Mouse (Mus musculus) hindbrain, embryonic 13.5 days (tissue): ENCODE data around the gene Prr23a3. TPM values are rescaled to one million over a fixed set of nuclear protein-coding genes. Genes with fewer than 3 reads are reported as not detected.
A peak's percentile ranks its signal among the peaks of the same experiment; 100 is the strongest.

Experiments used
- ATAC-seq: fragments of 200-750 bp; cut with Nextera tagmentation; 2 replicates; pipeline ENCODE4 v1.8.0; 2017; ENCODE audit warnings: moderate TSS enrichment; ENCODE audit not compliant: low FRiP score
- H3K27ac ChIP-seq: fragments of 300-500 bp; sonication (generic); 2 replicates; pipeline ENCODE4 v1.5.1; 2015; ENCODE audit warnings: inconsistent platforms, mild to moderate bottlenecking, moderate library complexity
- H3K27me3 ChIP-seq: fragments of 300-500 bp; sonication (generic); 2 replicates; pipeline ENCODE4 v1.6.1; 2015; ENCODE audit warnings: mild to moderate bottlenecking, inconsistent platforms
- H3K36me3 ChIP-seq: fragments of 300-500 bp; sonication (generic); 2 replicates; pipeline ENCODE4 v1.6.1; 2015; ENCODE audit warnings: mild to moderate bottlenecking, inconsistent platforms
- H3K4me1 ChIP-seq: fragments of 300-500 bp; sonication (generic); replicated peaks from 2 replicates; pipeline ENCODE4 v1.6.1; 2015; ENCODE audit warnings: inconsistent platforms
- H3K4me2 ChIP-seq: fragments of 300-500 bp; sonication (generic); 2 replicates; pipeline ENCODE4 v1.6.1; 2015; ENCODE audit warnings: inconsistent platforms, mild to moderate bottlenecking, moderate library complexity
- H3K4me3 ChIP-seq: fragments of 300-500 bp; sonication (generic); 2 replicates; pipeline ENCODE4 v1.5.1; 2015; ENCODE audit warnings: mild to moderate bottlenecking, inconsistent platforms
- H3K9ac ChIP-seq: fragments of 300-500 bp; sonication (generic); 2 replicates; pipeline ENCODE4 v1.6.1; 2015; ENCODE audit warnings: mild to moderate bottlenecking, inconsistent platforms
- H3K9me3 ChIP-seq: fragments of 300-500 bp; sonication (generic); 2 replicates; pipeline ENCODE4 v1.6.1; 2016; ENCODE audit warnings: inconsistent platforms
- WGBS: fragments of 180-500 bp; shearing (Covaris S2); methylation state at CpG from one replicate; pipeline ENCODE4 v1.1.7; 2015; 5-methylcytosine and 5-hydroxymethylcytosine counted together
- polyA plus RNA-seq: library from polyadenylated mRNA; unstranded; fragments of >200 nt; fragmentation: Nextera tagmentation; extraction: Ambion mirVana; gene quantifications from 2 replicates; pipeline ENCODE4 v1.2.1, GENCODE M21; 2015

The Prr23a3 gene
- polyA plus RNA-seq, result 0.14 TPM in 1 of 2 replicates, not detected in the other

DNA sequence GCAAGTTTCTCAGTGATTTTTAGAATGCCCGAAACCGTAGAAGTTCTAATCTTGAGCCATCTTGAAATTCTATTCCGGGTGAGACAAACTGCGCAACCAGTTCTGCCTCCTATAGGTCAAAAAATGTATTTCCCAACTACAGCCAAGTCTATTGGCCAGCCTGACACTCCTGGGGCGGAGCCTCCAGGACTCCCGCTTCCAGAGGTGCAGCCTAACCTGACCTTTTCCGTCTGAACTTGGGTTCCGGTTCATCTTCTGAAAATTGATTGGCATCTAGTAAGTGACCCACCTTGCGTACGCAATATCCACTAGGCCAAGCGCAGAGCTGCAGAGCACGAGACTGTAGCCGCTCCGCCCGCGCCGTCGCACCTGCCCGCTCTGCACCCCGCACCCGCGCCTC lies at the start of gene Prr23a3:
Prr23a3 (plus strand) TSS at position 197 of the 400 bp plus-strand sequence.
- no peak within 1 kb of the TSS for H3K27ac ChIP-seq
- H3K36me3 ChIP-seq, result no peaks in the 10 kb centered on the region
- peaks cover 11% of the 10 kb centered on the region; the same call in 1 of the 2 replicates for H3K27me3 ChIP-seq
- no peaks in the 10 kb centered on the region for H3K4me1 ChIP-seq
- no peak for ATAC-seq
- no peak within 1 kb of the TSS for H3K9ac ChIP-seq
- no peaks in the 10 kb centered on the region for H3K9me3 ChIP-seq
- H3K4me2 ChIP-seq, result no peak within 1 kb of the TSS; the same call in 1 of the 2 replicates
- 56% methylated on average over 22 of the region's 22 CpGs for WGBS
- peak within 1 kb of the TSS; percentile 4; the same call in 1 of the 2 replicates for H3K4me3 ChIP-seq

DNA sequence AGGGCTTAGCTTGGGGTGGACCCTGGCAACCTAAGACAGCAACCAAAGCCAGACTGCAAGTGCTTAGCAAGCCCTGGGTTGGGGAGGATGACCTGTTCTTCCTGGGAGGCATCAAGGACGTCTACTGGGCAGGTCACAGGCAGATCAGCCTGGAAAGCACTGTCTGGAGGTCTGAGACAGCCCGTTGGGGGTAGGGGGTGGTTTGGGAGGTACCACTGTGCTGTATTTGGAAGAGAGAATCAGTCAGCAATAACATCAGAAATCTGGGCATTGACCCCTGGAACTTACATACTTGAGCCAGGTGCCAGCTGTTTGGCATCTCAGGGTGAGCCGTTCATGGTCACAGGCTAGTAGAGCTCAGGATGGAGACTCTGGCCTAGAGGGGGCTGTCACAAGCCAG lies 48.5 kb upstream of the Prr23a3 start:
- Histone ChIP-seq H3K4me2 (no peak overlapping the region), H3K36me3 (no peaks in the 10 kb centered on the region), H3K27me3 (no peaks in the 10 kb centered on the region), H3K27ac (no peak overlapping the region), H3K4me1 (no peaks in the 10 kb centered on the region), H3K9me3 (no peaks in the 10 kb centered on the region), H3K9ac (no peak overlapping the region), H3K4me3 (no peak overlapping the region)
- ATAC-seq, result no peak
- WGBS, result 85% methylated on average over 3 of the region's 3 CpGs

- H3K9ac ChIP-seq, result no peak overlapping the region
- 88% methylated on average over 7 of the region's 7 CpGs for WGBS
- H3K4me3 ChIP-seq, result no peak overlapping the region
- no peak overlapping the region for H3K27ac ChIP-seq
- H3K36me3 ChIP-seq, result no peaks in the 10 kb centered on the region
- H3K9me3 ChIP-seq, result peaks cover 5% of the 10 kb centered on the region; the same call in 1 of the 2 replicates
- no peaks in the 10 kb centered on the region for H3K4me1 ChIP-seq
- H3K27me3 ChIP-seq, result no peaks in the 10 kb centered on the region
- no peak for ATAC-seq
- H3K4me2 ChIP-seq, result no peak overlapping the region
Measured at GRCm38 (mm10) chr9:98817592-98817991, 47.0 kb upstream of the Prr23a3 start.

GRCm38 (mm10) chr9:98818971-98819370 lies 45.6 kb upstream of the Prr23a3 start:
- Histone ChIP-seq H3K9me3 (peaks cover 10% of the 10 kb centered on the region), H3K27me3 (no peaks in the 10 kb centered on the region), H3K9ac (no peak overlapping the region), H3K4me2 (no peak overlapping the region), H3K4me3 (no peak overlapping the region), H3K36me3 (no peaks in the 10 kb centered on the region), H3K27ac (no peak overlapping the region), H3K4me1 (no peaks in the 10 kb centered on the region)
- ATAC-seq, result no peak
- 80% methylated on average over 5 of the region's 5 CpGs for WGBS

DNA sequence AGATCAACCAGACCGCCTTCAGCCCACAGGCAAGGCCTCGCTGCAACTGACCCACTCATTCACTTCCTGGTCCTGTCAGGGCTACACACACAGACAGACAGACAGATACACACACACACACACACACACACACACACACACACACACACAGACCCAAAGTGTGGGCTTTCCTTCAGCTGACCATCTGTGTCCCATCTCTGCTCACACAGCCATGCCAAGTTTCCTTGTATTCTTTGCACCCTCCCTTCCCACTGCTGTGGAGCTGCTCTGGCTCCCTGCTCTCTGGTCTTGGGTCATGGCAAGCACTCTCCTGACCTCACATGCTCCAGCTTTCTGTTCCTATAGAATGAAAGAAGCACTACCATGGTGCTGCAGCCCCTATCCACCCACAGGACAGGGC lies 45.1 kb upstream of the Prr23a3 start:
- no peak overlapping the region for H3K4me3 ChIP-seq
- no peak overlapping the region for H3K9ac ChIP-seq
- H3K4me1 ChIP-seq, result no peaks in the 10 kb centered on the region
- no peaks in the 10 kb centered on the region for H3K36me3 ChIP-seq
- WGBS, result 84% methylated on average over 2 of the region's 2 CpGs
- no peak overlapping the region for H3K27ac ChIP-seq
- no peak for ATAC-seq
- no peak overlapping the region for H3K4me2 ChIP-seq
- peaks cover 11% of the 10 kb centered on the region for H3K9me3 ChIP-seq
- no peaks in the 10 kb centered on the region for H3K27me3 ChIP-seq

GRCm38 (mm10) chr9:98820461-98820860 lies 44.1 kb upstream of the Prr23a3 start:
- Histone ChIP-seq H3K4me3 (no peak overlapping the region), H3K27me3 (no peaks in the 10 kb centered on the region), H3K4me1 (no peaks in the 10 kb centered on the region), H3K9me3 (peaks cover 11% of the 10 kb centered on the region), H3K27ac (no peak overlapping the region), H3K9ac (no peak overlapping the region), H3K4me2 (no peak overlapping the region), H3K36me3 (no peaks in the 10 kb centered on the region)
- 90% methylated on average over 4 of the region's 4 CpGs for WGBS
- no peak for ATAC-seq

GRCm38 (mm10) chr9:98821067-98821466 lies 43.5 kb upstream of the Prr23a3 start:
- Histone ChIP-seq H3K4me2 (no peak overlapping the region), H3K9me3 (peaks cover 11% of the 10 kb centered on the region), H3K27me3 (no peaks in the 10 kb centered on the region), H3K4me1 (no peaks in the 10 kb centered on the region), H3K4me3 (no peak overlapping the region), H3K27ac (no peak overlapping the region), H3K9ac (no peak overlapping the region), H3K36me3 (no peaks in the 10 kb centered on the region)
- ATAC-seq, result no peak

- Histone ChIP-seq H3K9me3 (peaks cover 11% of the 10 kb centered on the region), H3K4me3 (no peak overlapping the region), H3K27me3 (no peaks in the 10 kb centered on the region), H3K36me3 (no peaks in the 10 kb centered on the region), H3K9ac (no peak overlapping the region), H3K4me1 (no peaks in the 10 kb centered on the region), H3K4me2 (no peak overlapping the region), H3K27ac (no peak overlapping the region)
- ATAC-seq, result no peak
- 91% methylated on average over 7 of the region's 7 CpGs for whole genome bisulfite sequencing
Measured at GRCm38 (mm10) chr9:98823805-98824204, 40.8 kb upstream of the Prr23a3 start.

GRCm38 (mm10) chr9:98829508-98829907 lies 35.1 kb upstream of the Prr23a3 start:
- Histone ChIP-seq H3K27ac (no peak overlapping the region), H3K4me1 (no peaks in the 10 kb centered on the region), H3K9ac (no peak overlapping the region), H3K4me3 (no peak overlapping the region), H3K27me3 (no peaks in the 10 kb centered on the region; the same call in 1 of the 2 replicates), H3K4me2 (no peak overlapping the region), H3K9me3 (no peaks in the 10 kb centered on the region), H3K36me3 (no peaks in the 10 kb centered on the region)
- no peak for ATAC-seq
- WGBS, result 68% methylated on average over 5 of the region's 5 CpGs

DNA sequence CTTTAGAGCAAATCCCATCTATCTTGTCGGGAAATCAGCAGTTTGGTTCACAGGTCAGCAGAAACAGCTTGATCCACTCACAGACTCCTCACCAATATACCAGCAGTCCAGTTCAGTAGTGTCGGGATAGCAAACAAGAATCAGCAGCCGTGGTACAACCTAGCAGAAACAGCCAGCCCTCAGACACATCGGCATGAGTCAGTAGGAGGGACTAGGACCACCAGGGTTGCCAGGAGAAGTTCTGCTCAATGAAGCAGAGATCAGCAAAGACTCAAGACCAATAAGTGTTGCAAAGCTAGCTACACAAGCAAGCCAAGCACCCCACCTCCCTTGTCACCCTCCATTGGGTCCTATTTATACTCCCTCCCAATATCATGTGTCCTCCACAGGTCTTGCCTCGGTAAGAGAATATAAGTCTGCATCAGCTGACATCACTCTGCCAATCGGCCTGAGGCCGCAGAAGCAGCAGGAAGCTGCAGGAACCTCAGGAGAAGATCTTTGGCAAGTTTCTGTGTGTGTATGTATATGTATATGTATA lies 27.0 kb upstream of the Prr23a3 start:
- WGBS, result 87% methylated on average over 7 of the region's 7 CpGs

GRCm38 (mm10) chr9:98842117-98842516 lies 22.4 kb upstream of the Prr23a3 start, which contains the start of gene Prr23a1:
TSS of gene Prr23a1 (plus strand) at chr9:98842503.
- Histone ChIP-seq H3K36me3 (no peaks in the 10 kb centered on the region), H3K4me3 (peak within 1 kb of the TSS; percentile 22), H3K4me2 (peak within 1 kb of the TSS; percentile 39), H3K9ac (no peak within 1 kb of the TSS), H3K27ac (no peak within 1 kb of the TSS), H3K4me1 (no peaks in the 10 kb centered on the region), H3K27me3 (0 out of 2 replicates have a peak, but pooled peaks cover 5% of the 10 kb centered on the region), H3K9me3 (peaks cover 5% of the 10 kb centered on the region; the same call in 1 of the 2 replicates)
- 61% methylated on average over 22 of the region's 22 CpGs for WGBS
- ATAC-seq, result no peak

More for the DNA sequence above, 27.0 kb upstream of the Prr23a3 start:
- Histone ChIP-seq H3K36me3 (no peaks in the 10 kb centered on the region), H3K4me1 (no peaks in the 10 kb centered on the region), H3K27me3 (peaks cover 5% of the 10 kb centered on the region; the same call in 1 of the 2 replicates), H3K4me2 (no peak overlapping the region), H3K9me3 (peaks cover 5% of the 10 kb centered on the region; the same call in 1 of the 2 replicates), H3K27ac (no peak overlapping the region), H3K4me3 (no peak overlapping the region), H3K9ac (no peak overlapping the region)
- no peak for ATAC-seq

DNA sequence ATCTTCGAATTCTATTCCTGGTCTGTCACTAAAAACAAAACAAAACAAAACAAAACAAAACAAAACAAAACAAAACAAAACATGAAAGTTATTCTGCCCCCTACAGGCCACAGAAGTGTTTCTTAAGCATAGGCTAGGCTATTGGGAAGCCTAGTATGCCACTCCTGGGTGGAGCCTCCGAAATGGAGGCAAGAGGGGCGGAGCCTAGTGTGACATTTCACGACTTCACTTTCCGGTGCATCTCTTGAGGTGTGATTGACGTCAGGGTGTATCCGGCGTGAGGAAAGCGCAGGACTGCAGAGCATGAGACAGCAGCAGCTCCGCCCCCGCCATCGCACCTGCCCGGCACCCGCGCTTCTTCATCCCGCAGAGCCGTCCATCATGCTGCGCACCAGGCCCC lies 8.4 kb upstream of the Prr23a3 start, which contains the start of gene Prr23a2:
Prr23a2 (plus strand) TSS at position 285 of the 400 bp plus-strand sequence.
- Histone ChIP-seq H3K9me3 (no peaks in the 10 kb centered on the region), H3K9ac (no peak within 1 kb of the TSS), H3K36me3 (no peaks in the 10 kb centered on the region), H3K27ac (no peak within 1 kb of the TSS), H3K4me2 (no peak within 1 kb of the TSS), H3K4me1 (no peaks in the 10 kb centered on the region), H3K4me3 (no peak within 1 kb of the TSS), H3K27me3 (no peaks in the 10 kb centered on the region)
- ATAC-seq, result no peak
- 73% methylated on average over 18 of the region's 18 CpGs for WGBS

DNA sequence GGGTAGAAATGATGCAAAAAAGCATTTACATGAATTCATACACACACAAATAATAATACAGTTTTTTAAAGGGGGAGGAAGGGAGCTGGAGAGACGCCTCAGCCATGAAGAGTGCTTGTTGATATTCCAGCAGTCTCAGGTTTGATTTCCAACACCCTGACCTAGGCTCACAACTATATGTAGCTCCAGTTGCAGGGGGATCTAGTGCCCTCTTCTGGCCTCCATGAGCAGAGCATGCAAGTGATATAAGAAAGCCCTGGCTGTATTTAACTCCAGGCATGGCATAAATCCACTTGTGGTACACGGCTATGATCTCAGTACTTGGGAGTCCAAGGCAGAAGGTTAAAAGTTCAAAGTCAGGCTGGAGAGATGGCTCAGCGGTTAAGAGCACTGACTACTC lies 1.1 kb upstream of the Prr23a3 start:
- WGBS, result 73% methylated on average over 3 of the region's 3 CpGs

More for the DNA sequence above, 1.1 kb upstream of the Prr23a3 start:
- ATAC-seq, result no peak
- Histone ChIP-seq H3K27me3 (peaks cover 11% of the 10 kb centered on the region; the same call in 1 of the 2 replicates), H3K4me2 (no peak overlapping the region), H3K9me3 (no peaks in the 10 kb centered on the region), H3K4me1 (no peaks in the 10 kb centered on the region), H3K36me3 (no peaks in the 10 kb centered on the region), H3K9ac (no peak overlapping the region), H3K27ac (no peak overlapping the region), H3K4me3 (no peak overlapping the region)
